Mouse (Mus musculus) cerebellum, adult 2 months (tissue): ENCODE data around the gene Zfp219.

Source experiments
- CTCF ChIP-seq: fragments of 200-500 bp; IDR thresholded peaks from 2 replicates; pipeline ENCODE4 v1.5.1; 2011; ENCODE audit warnings: low read depth, mild to moderate bottlenecking, control low read depth, low read length, moderate library complexity, borderline replicate concordance; ENCODE audit not compliant: insufficient read depth
- POLR2A ChIP-seq: fragments of 200-500 bp; IDR thresholded peaks from 2 replicates; pipeline ENCODE4 v1.6.1; 2011; ENCODE audit warnings: low read length, control low read depth, borderline replicate concordance; ENCODE audit not compliant: insufficient read depth

DNA sequence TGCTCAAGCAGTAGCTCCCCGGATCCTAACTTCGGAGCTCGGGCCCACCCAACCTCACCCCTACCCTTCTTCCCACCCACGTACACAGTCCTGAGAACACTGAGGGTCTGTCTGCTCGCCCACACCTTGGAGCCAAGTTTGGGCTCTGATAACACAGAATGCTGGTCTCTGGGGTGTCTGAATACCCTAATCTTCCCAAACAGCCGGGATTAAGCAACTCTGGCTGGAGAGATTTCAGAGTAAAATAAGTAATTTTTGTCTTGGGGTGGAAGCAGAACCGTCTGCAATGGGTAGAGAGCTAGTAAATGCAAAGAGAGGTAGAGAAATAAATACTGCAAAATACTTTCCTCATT is 34.4 kb downstream of the Zfp219 start:
- TF ChIP-seq POLR2A (no peak), CTCF (no peak)
